Mouse (Mus musculus) lung, postnatal 36 days (tissue): ENCODE results near the gene Kcnk13.

Experiments used
- DNase-seq: peaks from one replicate; pipeline ENCODE4 v3.0.0; 2022; ENCODE audit warnings: mixed read lengths

The Kcnk13 gene

DNA sequence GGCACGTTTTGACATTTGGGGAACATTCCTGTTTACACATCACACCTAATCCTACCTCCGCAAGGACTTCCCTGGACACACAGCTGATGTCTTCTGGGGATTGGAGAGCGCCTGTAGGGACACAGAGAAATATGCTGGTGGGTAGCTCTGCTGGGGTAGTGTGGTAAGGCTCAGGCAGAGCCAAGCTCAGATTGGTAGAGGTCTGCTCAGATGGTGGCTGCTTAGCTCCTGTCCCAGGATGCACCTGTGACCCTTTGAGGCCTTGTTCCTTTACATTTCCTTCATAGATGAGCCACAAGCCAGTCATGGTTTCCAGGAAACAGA is 136.4 kb downstream of the Kcnk13 start:
- no peak for DNase-seq

DNA sequence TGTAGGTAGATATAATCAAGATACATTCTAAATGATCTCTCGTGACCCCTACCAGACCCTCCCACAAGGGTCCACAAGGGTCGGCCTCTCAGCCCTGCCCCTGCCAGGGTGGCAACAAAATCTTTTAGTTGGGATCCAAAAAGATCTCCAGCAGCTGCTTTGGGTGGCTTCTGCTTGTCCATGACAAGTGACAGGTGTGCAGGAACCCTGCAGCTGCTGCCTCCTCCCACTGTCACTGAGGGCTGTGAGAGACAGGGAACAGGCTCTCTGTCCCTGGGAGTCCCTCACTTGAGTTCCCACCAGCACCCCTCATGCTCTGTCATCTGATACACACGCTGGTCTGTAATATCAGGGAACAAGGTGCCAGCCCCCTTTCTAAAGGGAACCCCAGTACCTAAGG is 137.4 kb downstream of the Kcnk13 start:
- DNase-seq, result no peak

GRCm38 (mm10) chr12:100104530-100104929 is 140.2 kb downstream of the Kcnk13 start:
- no peak for DNase-seq

GRCm38 (mm10) chr12:100106275-100106895 is 142.1 kb downstream of the Kcnk13 start:
- peak; percentile 88 for DNase-seq

DNA sequence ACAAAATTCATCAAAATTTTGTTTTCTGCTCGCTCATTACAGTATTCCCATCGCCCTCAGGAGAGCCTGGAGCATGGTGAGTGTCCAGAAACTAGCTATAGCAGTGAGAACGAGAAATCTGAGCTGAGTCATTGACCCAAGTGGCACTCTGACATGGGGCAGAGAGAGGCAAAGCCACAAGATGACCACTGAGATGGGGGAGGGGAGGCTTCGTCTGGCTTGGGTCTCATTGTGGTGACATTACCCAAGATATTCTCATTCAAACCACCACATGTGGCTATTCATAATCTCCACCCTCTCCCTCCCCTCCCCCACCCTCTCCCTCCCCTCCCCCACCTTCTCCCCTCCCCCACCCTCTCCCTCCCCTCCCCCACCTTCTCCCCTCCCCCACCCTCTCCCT is 143.1 kb downstream of the Kcnk13 start:
- DNase-seq, result no peak

DNA sequence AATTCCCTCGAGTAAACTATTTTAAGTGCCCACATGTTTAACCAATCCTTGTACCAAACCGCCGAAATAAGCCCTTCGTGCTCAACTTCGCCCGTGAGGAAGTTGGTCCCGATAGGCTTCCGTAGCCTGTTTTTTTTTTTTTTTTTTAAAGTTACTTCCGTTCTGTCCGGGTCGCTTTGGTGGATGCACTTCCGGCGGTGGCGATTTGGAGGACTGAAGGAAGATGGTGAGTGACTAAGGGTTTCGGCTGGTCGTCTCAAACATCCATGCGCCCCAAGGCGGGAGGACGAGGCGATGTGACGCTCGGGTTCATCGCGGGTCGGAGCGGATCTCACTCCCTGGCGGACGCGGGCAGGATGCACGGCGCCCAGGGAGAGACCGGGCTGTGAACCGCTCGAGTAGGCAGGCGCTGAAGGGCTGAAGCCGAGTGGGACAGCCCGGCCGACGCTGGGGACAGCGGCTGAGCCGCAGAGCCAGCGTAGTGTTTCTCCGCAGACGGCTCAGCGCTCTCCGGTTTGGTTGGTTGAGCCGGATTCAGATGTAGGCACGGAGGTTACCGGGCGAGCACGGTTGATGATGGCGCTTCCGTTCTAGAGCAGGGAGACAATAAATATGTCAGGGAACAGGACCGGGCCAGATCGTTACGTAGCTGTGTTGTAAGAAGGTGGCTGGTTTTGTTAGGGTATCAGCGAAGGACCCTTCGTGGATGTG is 145.8 kb downstream of the Kcnk13 start, which contains the start of gene Psmc1:
TSS of gene Psmc1 (plus strand) at position 169 of the 711 bp plus-strand sequence.
- peak; percentile 87 for DNase-seq
